Mouse (Mus musculus): ENCODE data around the gene Crot. TPM values are rescaled to one million over a fixed set of nuclear protein-coding genes. Genes with fewer than 3 reads are reported as not detected.
"Not testable (repeated sequence)": the region's sequence is repeated elsewhere in the genome, so short reads cannot be mapped to it uniquely, and the experiment has no call there.

Crot gene
- polyA plus RNA-seq, 1 experiment from 2014 or later: 40.8 TPM

DNA sequence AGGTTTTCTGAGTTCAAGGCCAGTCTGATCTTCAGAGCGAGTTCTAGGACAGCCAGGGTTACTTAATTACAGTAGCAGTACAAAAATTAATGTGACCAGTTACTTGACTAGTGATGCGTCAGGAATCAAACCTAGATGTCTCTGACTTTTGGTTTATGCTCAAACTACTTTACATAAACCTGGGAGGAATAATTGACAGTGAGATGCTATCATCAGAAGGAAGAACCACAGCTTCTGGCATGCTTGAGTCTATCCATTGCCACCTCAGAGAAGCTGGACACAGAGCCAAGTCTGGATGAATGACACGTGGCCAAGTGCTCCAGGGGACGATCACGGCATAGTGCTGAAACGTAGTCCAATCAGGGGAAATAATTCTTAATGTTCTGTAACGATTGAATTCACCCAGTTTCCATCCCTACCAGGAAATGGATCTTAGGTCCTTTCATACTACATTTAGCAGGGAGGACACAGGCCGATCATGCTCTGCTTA is 35.0 kb upstream of the Crot start:
- Histone ChIP-seq H3K4me3 (no peak overlapping the region), H3K4me1 (no peaks in the 10 kb centered on the region), H3K27me3 (ENCODE audit: low read depth, poor library complexity, severe bottlenecking) (no peaks in the 10 kb centered on the region), H3K9me3 (replicated peaks) (no peaks in the 10 kb centered on the region), H3K36me3 (no peaks in the 10 kb centered on the region), H3K27ac (no peak overlapping the region)
- no peak for DNase-seq (ENCODE audit: low spot score)
- WGBS: 93% methylated on average over 8 of the region's 8 CpGs

DNA sequence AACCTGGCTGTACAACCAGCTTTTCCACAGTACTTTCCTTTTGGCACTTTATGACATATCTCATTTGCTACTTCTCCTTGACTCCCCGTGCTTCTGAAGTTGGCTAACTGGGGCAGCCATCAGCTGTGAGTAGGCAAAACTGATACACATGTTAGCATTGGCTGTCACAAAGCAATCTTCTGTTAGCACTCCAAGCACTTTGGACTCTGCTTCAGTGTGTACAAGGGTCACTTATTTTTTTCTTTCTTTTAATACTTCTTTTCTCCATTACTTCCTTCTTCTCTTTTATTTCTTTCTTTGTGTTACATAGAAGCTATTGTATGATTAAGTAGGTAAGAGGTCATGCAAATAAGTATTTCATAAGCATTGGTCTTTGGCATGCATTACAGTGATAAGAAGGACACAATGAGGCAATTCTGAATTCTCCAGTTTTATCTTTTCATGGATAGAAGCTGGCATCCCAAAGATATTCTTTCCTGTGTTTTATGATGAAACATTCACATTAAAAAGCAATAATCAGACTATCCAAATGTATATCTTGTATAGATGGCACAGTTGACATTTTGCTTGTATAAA is 31.2 kb upstream of the Crot start:
- Histone ChIP-seq H3K36me3 (no peaks in the 10 kb centered on the region), H3K4me1 (no peaks in the 10 kb centered on the region), H3K9me3 (replicated peaks) (no peaks in the 10 kb centered on the region), H3K27me3 (ENCODE audit: low read depth, poor library complexity, severe bottlenecking) (no peaks in the 10 kb centered on the region), H3K4me3 (no peak overlapping the region), H3K27ac (no peak overlapping the region)
- WGBS: 94% methylated on average over 1 of the region's 1 CpGs
- no peak for DNase-seq (ENCODE audit: low spot score)

- DNase-seq (ENCODE audit: low spot score): no peak
- Histone ChIP-seq H3K4me3 (no peak overlapping the region), H3K9me3 (replicated peaks) (no peaks in the 10 kb centered on the region), H3K27me3 (ENCODE audit: low read depth, poor library complexity, severe bottlenecking) (no peaks in the 10 kb centered on the region), H3K27ac (no peak overlapping the region), H3K4me1 (no peaks in the 10 kb centered on the region), H3K36me3 (no peaks in the 10 kb centered on the region)
- WGBS: 77% methylated on average over 3 of the region's 3 CpGs
Measured at GRCm38 (mm10) chr5:9015352-9015751, 18.2 kb upstream of the Crot start.

- WGBS: 77% methylated on average over 3 of the region's 3 CpGs
- Histone ChIP-seq H3K27ac (no peak overlapping the region), H3K4me1 (no peaks in the 10 kb centered on the region), H3K27me3 (ENCODE audit: low read depth, poor library complexity, severe bottlenecking) (no peaks in the 10 kb centered on the region), H3K9me3 (replicated peaks) (no peaks in the 10 kb centered on the region), H3K36me3 (no peaks in the 10 kb centered on the region), H3K4me3 (no peak overlapping the region)
- DNase-seq (ENCODE audit: low spot score): no peak
Measured at GRCm38 (mm10) chr5:9014774-9015173, 17.6 kb upstream of the Crot start.

- no peak overlapping the region for H3K4me3 ChIP-seq
- DNase-seq (ENCODE audit: low spot score): no peak
- no peaks in the 10 kb centered on the region for H3K4me1 ChIP-seq
- H3K27me3 ChIP-seq (ENCODE audit: low read depth, poor library complexity, severe bottlenecking): no peaks in the 10 kb centered on the region
- WGBS: 83% methylated on average over 8 of the region's 8 CpGs
- no peaks in the 10 kb centered on the region for H3K9me3 ChIP-seq (replicated peaks)
- no peak overlapping the region for H3K27ac ChIP-seq
- H3K36me3 ChIP-seq: no peaks in the 10 kb centered on the region
Measured at GRCm38 (mm10) chr5:9011374-9011773, 14.2 kb upstream of the Crot start.

DNA sequence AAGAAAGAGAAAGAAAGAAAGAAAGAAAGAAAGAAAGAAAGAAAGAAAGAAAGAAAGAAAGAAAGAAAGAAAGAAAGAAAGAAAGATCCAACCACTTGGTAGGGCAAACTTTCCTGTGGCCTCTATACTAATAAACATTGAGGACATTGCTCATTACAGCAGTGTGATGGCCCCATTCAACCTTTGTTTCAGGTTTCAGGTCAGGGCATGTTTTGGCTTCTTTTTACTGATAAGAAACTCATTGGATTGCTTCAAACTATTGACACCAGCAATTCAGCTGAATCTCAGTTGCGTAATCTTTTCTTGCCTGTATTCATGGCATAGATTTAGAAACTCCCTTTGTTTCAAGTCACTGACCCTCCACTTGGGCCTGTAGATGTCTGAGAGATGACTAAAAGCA is 13.0 kb upstream of the Crot start:
- WGBS: 97% methylated on average over 1 of the region's 1 CpGs
- H3K4me1 ChIP-seq: no peaks in the 10 kb centered on the region
- no peak for DNase-seq (ENCODE audit: low spot score)
- H3K27ac ChIP-seq: no peak overlapping the region
- no peaks in the 10 kb centered on the region for H3K36me3 ChIP-seq
- no peaks in the 10 kb centered on the region for H3K9me3 ChIP-seq (replicated peaks)
- no peak overlapping the region for H3K4me3 ChIP-seq
- H3K27me3 ChIP-seq (ENCODE audit: low read depth, poor library complexity, severe bottlenecking): no peaks in the 10 kb centered on the region

- not testable (repeated sequence) for H3K9me3 ChIP-seq (replicated peaks); DNase-seq (ENCODE audit: low spot score)
Measured at GRCm38 (mm10) chr5:9006585-9006984, 9.5 kb upstream of the Crot start.

DNA sequence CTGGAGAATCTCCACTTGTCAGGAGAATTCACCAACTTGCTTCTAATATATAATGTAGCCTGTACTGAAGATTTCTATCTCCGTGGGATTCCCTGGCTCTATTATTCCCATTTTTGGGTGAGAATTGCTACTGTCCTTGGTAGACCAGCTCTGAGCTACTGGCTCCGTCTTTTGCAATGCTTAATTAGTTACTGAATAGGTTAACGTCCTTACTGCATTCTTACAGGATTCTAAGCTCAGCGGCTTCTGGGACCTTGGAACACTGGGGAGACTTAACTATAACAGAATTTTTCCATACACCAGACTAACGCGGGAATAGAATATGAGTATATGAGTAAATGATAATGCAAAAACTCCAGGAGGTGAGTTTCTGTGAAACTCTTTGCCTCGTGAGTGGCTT is 2.9 kb upstream of the Crot start:
- not testable (repeated sequence) for H3K27ac ChIP-seq; H3K9me3 ChIP-seq (replicated peaks); H3K36me3 ChIP-seq; H3K4me3 ChIP-seq; H3K4me1 ChIP-seq; DNase-seq (ENCODE audit: low spot score); H3K27me3 ChIP-seq (ENCODE audit: low read depth, poor library complexity, severe bottlenecking)
- 35% methylated on average over 7 of the region's 7 CpGs for WGBS

More at GRCm38 (mm10) chr5:9006585-9006984, 9.5 kb upstream of the Crot start:
- H3K4me3 ChIP-seq; H3K4me1 ChIP-seq; H3K36me3 ChIP-seq; H3K27ac ChIP-seq; H3K27me3 ChIP-seq (ENCODE audit: low read depth, poor library complexity, severe bottlenecking): not testable (repeated sequence)
- 66% methylated on average over 3 of the region's 3 CpGs for WGBS

GRCm38 (mm10) chr5:8999108-8999507 is 2.0 kb upstream of the Crot start:
- H3K27ac ChIP-seq: no peak overlapping the region
- no peaks in the 10 kb centered on the region for H3K27me3 ChIP-seq (ENCODE audit: low read depth, poor library complexity, severe bottlenecking)
- no peak overlapping the region for H3K4me3 ChIP-seq
- 0 out of 2 replicates have a peak, but pooled peaks cover 3% of the 10 kb centered on the region for H3K36me3 ChIP-seq
- H3K9me3 ChIP-seq (replicated peaks): no peaks in the 10 kb centered on the region
- 67% methylated on average over 4 of the region's 4 CpGs for WGBS
- H3K4me1 ChIP-seq: peaks cover 10% of the 10 kb centered on the region
- no peak for DNase-seq (ENCODE audit: low spot score)

DNA sequence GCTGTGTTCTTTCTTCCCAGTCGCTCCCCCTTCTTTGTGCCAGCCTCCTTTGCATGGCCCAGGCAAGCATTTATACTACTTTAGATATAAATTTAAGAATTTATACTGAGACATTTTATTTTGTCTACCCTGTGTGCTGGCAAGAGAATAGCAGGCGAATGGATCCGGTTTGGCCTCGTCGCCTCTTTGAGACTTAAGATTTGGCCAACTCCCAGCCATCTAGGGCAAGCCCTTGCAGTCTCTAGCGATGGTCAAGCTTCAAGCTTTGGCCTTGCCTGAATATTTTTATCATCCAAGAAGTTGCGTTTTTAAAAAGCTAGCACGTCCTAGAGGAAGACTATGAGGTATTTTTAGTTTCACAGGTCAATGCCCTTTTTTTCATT is 380 bp upstream of the Crot start:
- Histone ChIP-seq H3K27me3 (ENCODE audit: low read depth, poor library complexity, severe bottlenecking) (no peaks in the 10 kb centered on the region), H3K4me3 (peak overlapping the region; percentile 78), H3K9me3 (replicated peaks) (no peaks in the 10 kb centered on the region), H3K4me1 (peaks cover 10% of the 10 kb centered on the region), H3K36me3 (peaks cover 15% of the 10 kb centered on the region), H3K27ac (peak overlapping the region; percentile 95)
- no peak for DNase-seq (ENCODE audit: low spot score)
- 11% methylated on average over 8 of the region's 8 CpGs for WGBS

DNA sequence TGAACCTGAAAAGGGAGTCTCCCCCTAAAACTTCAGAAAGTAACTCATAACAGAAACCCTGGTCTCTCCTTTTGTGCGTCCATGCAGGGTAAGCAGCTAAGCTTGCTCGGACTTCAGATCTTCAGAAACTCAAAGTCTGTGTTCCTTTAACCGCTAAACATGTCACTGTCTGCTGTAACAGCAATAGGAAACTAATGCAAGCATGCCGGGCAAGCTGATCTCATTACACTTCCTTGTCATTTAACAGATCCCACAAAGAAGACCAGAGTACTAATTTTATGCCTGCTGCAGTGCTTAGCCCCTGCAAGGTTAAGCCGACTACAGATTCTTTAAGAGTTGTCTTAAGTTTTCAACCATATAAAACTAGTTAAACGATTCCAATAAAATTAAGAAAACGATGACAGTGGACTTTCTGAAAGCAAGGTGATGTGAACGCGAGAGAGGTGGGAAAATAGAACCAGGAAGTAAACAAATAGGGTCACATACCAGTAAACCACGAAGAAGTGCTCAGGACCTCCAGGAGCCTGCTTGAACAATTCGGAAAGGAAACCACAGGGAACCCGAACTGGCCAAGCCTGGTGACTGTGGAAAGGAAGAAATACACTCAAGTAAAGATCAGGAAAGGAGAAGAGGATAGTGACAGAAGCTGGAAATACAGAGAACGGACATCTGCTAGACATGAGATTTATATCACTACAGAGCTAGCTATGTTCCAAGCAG is 998 bp downstream of the Crot start:
- Histone ChIP-seq H3K36me3 (peaks cover 28% of the 10 kb centered on the region), H3K4me3 (peak overlapping the region; percentile 78), H3K27me3 (ENCODE audit: low read depth, poor library complexity, severe bottlenecking) (no peaks in the 10 kb centered on the region), H3K27ac (peak overlapping the region; percentile 95), H3K4me1 (peaks cover 10% of the 10 kb centered on the region), H3K9me3 (replicated peaks) (no peaks in the 10 kb centered on the region)
- DNase-seq (ENCODE audit: low spot score): no peak
- 21% methylated on average over 13 of the region's 13 CpGs for WGBS

DNA sequence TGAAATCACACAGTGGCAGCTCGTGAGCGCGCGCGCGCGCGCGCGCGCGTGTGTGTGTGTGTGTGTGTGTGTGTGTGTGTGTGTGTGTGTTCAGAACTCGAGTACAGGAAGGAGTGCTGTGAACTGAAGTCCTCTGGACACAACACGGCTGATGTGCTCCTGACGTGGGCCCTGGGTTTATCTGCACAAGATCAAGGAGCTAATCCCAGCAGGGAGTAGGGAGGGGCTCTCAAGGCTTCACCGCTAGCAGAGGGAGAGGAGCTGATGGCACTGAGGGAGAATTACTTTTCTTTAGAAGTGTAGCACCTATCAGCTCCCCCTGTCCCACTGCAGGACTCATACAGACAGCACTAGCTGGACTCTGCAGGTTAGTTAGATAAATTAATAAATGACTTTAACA is 5.5 kb downstream of the Crot start:
- Histone ChIP-seq H3K27ac (no peak overlapping the region), H3K27me3 (ENCODE audit: low read depth, poor library complexity, severe bottlenecking) (no peaks in the 10 kb centered on the region), H3K4me1 (peaks cover 6% of the 10 kb centered on the region), H3K36me3 (peaks cover 62% of the 10 kb centered on the region), H3K4me3 (no peak overlapping the region), H3K9me3 (replicated peaks) (no peaks in the 10 kb centered on the region)
- DNase-seq (ENCODE audit: low spot score): no peak
- 86% methylated on average over 16 of the region's 16 CpGs for WGBS

DNA sequence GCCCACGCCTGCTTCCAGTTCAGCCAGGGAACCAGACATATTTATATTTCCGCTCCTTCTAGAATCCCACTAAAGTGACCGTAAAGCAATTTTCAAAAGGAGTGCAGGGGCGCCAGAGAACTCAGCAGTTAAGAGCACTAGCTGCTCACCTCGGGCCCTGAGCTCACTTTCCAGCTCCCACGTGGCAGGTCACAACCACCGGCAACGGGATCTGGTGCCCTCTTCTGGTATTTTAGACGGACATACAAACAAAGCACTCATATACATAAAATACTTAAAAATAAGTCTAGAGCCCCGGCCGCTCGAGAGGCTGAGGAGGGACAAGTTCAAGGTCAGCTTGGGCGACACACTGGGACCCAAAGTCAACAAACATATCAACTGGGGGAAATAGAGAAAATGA is 6.6 kb downstream of the Crot start:
- DNase-seq (ENCODE audit: low spot score): no peak
- Histone ChIP-seq H3K4me3 (no peak overlapping the region), H3K27ac (no peak overlapping the region), H3K27me3 (ENCODE audit: low read depth, poor library complexity, severe bottlenecking) (no peaks in the 10 kb centered on the region), H3K4me1 (no peaks in the 10 kb centered on the region), H3K36me3 (peaks cover 70% of the 10 kb centered on the region), H3K9me3 (replicated peaks) (no peaks in the 10 kb centered on the region)
- 92% methylated on average over 13 of the region's 13 CpGs for WGBS
